Mouse (Mus musculus): ENCODE measurements around the gene Nfib. TPM values are rescaled to one million over a fixed set of nuclear protein-coding genes. Genes with fewer than 3 reads are reported as not detected.

Gene Nfib
- polyA plus RNA-seq, 1 experiment from 2014 or later = 149 TPM

DNA sequence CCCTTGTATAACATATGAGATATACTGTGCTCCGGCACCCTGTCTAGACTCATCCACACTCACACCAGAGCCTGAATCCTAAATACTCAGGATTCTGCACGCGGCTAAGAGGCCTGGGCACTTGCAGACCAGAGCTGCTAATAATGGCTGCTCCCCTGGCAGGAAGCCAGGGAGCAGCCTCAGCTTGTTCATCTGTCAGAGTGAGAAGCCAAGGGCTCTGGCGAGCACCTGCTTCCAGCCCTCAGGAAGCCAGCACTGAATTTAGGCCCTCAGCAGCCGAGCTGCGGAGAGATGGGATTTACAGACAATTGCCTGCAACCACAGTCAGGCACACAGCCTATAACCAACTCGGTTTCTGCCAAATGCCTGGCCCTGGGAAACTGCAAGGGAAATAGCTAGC, 15.3 kb downstream of the Nfib start:
- no peaks in the 10 kb centered on the region for H3K9me3 ChIP-seq (ENCODE audit: low read depth, low read length)
- ATAC-seq (ENCODE audit: insufficient read depth) = peak; percentile 57; the same call in 1 of the 2 replicates
- H3K27ac ChIP-seq (ENCODE audit: low read depth) = no peak overlapping the region
- no peaks in the 10 kb centered on the region for H3K36me3 ChIP-seq (ENCODE audit: insufficient read depth)
- no peaks in the 10 kb centered on the region for H3K4me1 ChIP-seq (ENCODE audit: insufficient read depth)
- H3K27me3 ChIP-seq (ENCODE audit: insufficient read depth, low read length) = no peaks in the 10 kb centered on the region
- H3K9ac ChIP-seq = no peak overlapping the region
- peak; percentile 81 for DNase-seq
- no peak overlapping the region for H3K4me2 ChIP-seq
- H3K4me3 ChIP-seq (ENCODE audit: low read depth, low read length) = no peak overlapping the region
- no peak for TF ChIP-seq CTCF (IDR thresholded peaks at IDR 0.05; ENCODE audit: low read depth)
- 28% methylated on average over 7 of the region's 7 CpGs for WGBS

DNA sequence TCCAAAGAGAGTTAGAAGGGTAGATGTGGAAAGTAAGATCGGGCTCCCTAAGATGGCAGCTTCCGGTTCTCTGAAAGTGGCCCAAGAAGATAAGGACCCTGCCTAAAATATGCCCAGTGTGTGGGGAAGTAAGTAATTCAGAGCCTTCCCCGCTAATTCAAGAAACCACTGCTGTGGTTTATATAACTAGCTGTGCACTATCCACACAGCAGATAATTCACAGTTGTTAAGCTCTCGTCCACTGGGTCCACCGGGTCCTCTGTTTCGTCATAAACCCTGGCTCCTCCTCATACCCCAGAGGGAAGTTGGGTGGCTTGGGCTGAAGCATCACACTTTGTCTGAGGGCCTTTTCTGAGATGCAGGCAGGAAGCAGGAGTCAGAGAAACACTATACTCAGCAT, 19.5 kb downstream of the Nfib start:
- Histone ChIP-seq H3K4me1 (ENCODE audit: insufficient read depth) (no peaks in the 10 kb centered on the region), H3K4me3 (ENCODE audit: low read depth, low read length) (no peak overlapping the region), H3K36me3 (ENCODE audit: insufficient read depth) (no peaks in the 10 kb centered on the region), H3K27ac (ENCODE audit: low read depth) (no peak overlapping the region), H3K27me3 (ENCODE audit: insufficient read depth, low read length) (no peaks in the 10 kb centered on the region), H3K9me3 (ENCODE audit: low read depth, low read length) (no peaks in the 10 kb centered on the region), H3K9ac (no peak overlapping the region), H3K4me2 (no peak overlapping the region)
- ATAC-seq (ENCODE audit: insufficient read depth) = no peak
- DNase-seq = no peak
- TF ChIP-seq CTCF (IDR thresholded peaks at IDR 0.05; ENCODE audit: low read depth) = no peak
- 82% methylated on average over 6 of the region's 6 CpGs for WGBS

DNA sequence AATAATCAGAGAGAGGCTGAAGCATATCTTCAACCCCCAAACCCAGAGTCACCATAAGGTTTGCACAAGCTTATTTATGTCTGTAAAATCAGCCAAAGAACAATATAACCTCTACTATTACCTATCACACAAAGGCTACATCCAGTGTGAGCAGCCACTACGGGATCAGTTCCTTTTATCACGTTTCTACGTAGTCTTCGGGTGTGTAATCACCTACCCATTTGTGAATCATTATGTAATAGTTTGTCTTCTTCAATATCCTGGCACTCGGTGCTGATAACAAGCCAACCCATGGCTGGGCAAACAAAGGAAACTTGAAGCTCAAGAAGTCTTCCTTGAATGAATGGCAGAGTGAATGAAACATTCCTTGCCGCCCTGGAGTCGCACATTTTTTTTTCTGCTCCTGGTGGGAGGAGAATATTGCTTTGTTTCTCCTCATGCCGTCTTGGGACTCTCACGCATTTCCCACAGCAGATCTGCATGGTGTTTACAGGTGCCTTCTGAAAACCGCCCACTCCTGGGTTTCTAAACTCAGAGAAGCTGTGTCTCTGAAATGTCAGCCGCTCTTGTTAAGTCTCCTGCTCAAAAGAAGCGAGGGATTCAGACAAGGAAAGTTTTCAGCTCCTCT, 21.3 kb downstream of the Nfib start:
- ATAC-seq (ENCODE audit: insufficient read depth) = peak; percentile 17; the same call in 1 of the 2 replicates

DNA sequence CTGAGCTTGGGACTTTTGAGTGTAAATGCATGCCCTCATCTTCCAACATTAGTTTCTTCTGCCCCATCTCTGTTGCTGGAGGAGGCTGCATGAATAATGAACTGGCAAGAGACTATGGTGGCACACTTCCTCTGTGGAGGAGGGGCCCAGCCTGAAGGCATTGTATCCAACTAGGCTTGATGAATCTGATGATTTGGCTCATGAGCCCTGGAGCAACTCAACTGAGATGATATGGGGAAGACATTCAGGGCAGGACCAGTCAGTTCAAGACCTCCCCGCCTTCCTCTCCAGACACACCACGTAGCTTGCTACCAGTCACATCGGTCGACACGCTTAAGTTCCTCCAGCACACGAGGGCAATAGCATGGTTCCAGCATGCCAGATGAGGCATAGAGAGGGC, 22.0 kb downstream of the Nfib start:
- Histone ChIP-seq H3K27ac (ENCODE audit: low read depth) (no peak overlapping the region), H3K27me3 (ENCODE audit: insufficient read depth, low read length) (no peaks in the 10 kb centered on the region), H3K9me3 (ENCODE audit: low read depth, low read length) (no peaks in the 10 kb centered on the region), H3K36me3 (ENCODE audit: insufficient read depth) (no peaks in the 10 kb centered on the region), H3K9ac (no peak overlapping the region), H3K4me2 (no peak overlapping the region), H3K4me3 (ENCODE audit: low read depth, low read length) (no peak overlapping the region), H3K4me1 (ENCODE audit: insufficient read depth) (no peaks in the 10 kb centered on the region)
- no peak for TF ChIP-seq CTCF (IDR thresholded peaks at IDR 0.05; ENCODE audit: low read depth)
- ATAC-seq (ENCODE audit: insufficient read depth) = no peak
- 87% methylated on average over 6 of the region's 6 CpGs for WGBS
- no peak for DNase-seq

More for the DNA sequence above, 21.3 kb downstream of the Nfib start:
- peak overlapping the region; percentile 67; the same call in 1 of the 2 replicates for H3K27ac ChIP-seq (ENCODE audit: low read depth)
- no peak overlapping the region for H3K4me3 ChIP-seq (ENCODE audit: low read depth, low read length)
- no peaks in the 10 kb centered on the region for H3K36me3 ChIP-seq (ENCODE audit: insufficient read depth)
- 0 out of 2 replicates have a peak overlapping the region, but pooled peaks have one; percentile 7 for H3K4me2 ChIP-seq
- 47% methylated on average over 12 of the region's 12 CpGs for WGBS
- H3K4me1 ChIP-seq (ENCODE audit: insufficient read depth) = no peaks in the 10 kb centered on the region
- no peak overlapping the region for H3K9ac ChIP-seq
- H3K27me3 ChIP-seq (ENCODE audit: insufficient read depth, low read length) = no peaks in the 10 kb centered on the region
- TF ChIP-seq CTCF (IDR thresholded peaks at IDR 0.05; ENCODE audit: low read depth) = no peak
- no peaks in the 10 kb centered on the region for H3K9me3 ChIP-seq (ENCODE audit: low read depth, low read length)
- peak; percentile 54 for DNase-seq

DNA sequence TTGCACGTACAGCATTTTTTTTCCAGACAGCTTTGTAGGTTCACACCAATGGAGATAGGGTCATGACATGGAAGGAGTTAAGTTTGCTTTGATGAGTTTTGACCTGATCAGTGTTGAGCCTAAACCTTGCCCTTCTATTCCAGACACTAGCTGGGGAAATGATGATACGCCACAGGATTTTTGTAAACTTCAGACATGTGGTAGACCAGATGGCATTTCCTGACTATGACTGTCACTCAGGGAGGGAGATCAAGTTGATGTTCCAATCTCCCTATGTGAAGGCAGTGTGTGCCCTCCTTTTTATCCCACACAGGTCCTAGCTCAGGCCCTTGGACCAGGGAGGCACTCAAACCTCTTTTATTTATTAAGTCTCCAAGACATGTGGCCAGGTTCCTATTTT, 29.4 kb downstream of the Nfib start:
- Histone ChIP-seq H3K9me3 (ENCODE audit: low read depth, low read length) (no peaks in the 10 kb centered on the region), H3K36me3 (ENCODE audit: insufficient read depth) (no peaks in the 10 kb centered on the region), H3K27me3 (ENCODE audit: insufficient read depth, low read length) (no peaks in the 10 kb centered on the region), H3K4me2 (no peak overlapping the region), H3K27ac (ENCODE audit: low read depth) (no peak overlapping the region), H3K4me1 (ENCODE audit: insufficient read depth) (no peaks in the 10 kb centered on the region), H3K4me3 (ENCODE audit: low read depth, low read length) (no peak overlapping the region), H3K9ac (no peak overlapping the region)
- no peak for DNase-seq
- no peak for ATAC-seq (ENCODE audit: insufficient read depth)
- TF ChIP-seq CTCF (IDR thresholded peaks at IDR 0.05; ENCODE audit: low read depth) = no peak
- WGBS = 81% methylated on average over 2 of the region's 2 CpGs

DNA sequence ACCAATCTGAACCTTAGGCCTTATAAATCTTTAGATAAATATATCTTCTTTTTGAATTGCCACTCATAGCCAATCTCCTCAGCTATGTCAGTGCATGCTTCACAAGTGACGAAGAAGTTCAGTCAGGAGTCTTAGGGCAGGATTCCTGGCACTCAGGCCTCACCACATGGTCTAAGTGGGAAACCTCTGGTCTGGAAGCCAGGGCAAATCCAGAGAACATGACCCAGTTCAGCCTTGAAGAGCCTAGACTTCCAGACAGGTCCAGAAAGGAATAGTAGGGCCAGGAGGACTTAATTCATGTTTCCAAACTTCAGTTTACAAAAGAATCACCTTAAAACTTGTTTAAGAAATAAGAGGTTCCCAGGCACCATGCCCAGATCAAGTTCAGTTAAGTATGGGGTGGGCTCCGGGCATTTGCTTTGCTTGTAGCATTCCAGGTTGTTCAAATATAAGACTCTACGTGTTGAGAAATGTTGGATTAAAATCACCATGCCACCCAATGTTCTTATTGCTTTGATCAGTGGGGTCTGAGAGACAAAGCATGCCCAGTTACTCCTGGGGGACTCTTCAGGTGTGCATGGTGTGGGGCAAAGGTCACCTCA, 38.2 kb downstream of the Nfib start:
- Histone ChIP-seq H3K9ac (no peak overlapping the region), H3K27me3 (ENCODE audit: insufficient read depth, low read length) (no peaks in the 10 kb centered on the region), H3K36me3 (ENCODE audit: insufficient read depth) (no peaks in the 10 kb centered on the region), H3K4me3 (ENCODE audit: low read depth, low read length) (no peak overlapping the region), H3K27ac (ENCODE audit: low read depth) (no peak overlapping the region), H3K4me2 (no peak overlapping the region), H3K4me1 (ENCODE audit: insufficient read depth) (no peaks in the 10 kb centered on the region), H3K9me3 (ENCODE audit: low read depth, low read length) (no peaks in the 10 kb centered on the region)
- TF ChIP-seq CTCF (IDR thresholded peaks at IDR 0.05; ENCODE audit: low read depth) = no peak
- ATAC-seq (ENCODE audit: insufficient read depth) = 0 out of 2 replicates have a peak, but pooled peaks have one; percentile 17
- DNase-seq = peak; percentile 40
- 66% methylated on average over 3 of the region's 3 CpGs for WGBS

DNA sequence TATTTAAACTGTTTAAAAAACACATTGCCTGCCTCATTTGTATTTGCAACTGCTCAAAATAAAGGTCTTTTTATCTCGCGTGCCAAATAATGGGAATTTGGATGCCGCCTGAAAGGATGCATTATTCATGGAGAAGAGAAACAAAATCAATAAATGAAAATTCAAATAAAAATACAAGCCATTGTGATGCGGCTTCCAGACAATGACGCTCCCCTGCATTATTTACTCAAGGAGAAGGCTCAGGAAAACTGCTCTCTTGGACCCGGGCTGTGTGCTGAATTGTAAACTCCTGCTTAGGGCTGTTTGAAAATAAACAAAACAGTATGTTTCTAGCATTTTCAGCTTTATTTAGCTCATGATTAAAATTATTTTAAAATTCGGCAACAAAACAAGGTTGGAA, 41.1 kb downstream of the Nfib start:
- no peaks in the 10 kb centered on the region for H3K9me3 ChIP-seq (ENCODE audit: low read depth, low read length)
- no peaks in the 10 kb centered on the region for H3K4me1 ChIP-seq (ENCODE audit: insufficient read depth)
- H3K4me3 ChIP-seq (ENCODE audit: low read depth, low read length) = no peak overlapping the region
- no peak for DNase-seq
- no peaks in the 10 kb centered on the region for H3K27me3 ChIP-seq (ENCODE audit: insufficient read depth, low read length)
- H3K4me2 ChIP-seq = no peak overlapping the region
- no peak overlapping the region for H3K9ac ChIP-seq
- no peaks in the 10 kb centered on the region for H3K36me3 ChIP-seq (ENCODE audit: insufficient read depth)
- no peak for TF ChIP-seq CTCF (IDR thresholded peaks at IDR 0.05; ENCODE audit: low read depth)
- ATAC-seq (ENCODE audit: insufficient read depth) = no peak
- no peak overlapping the region for H3K27ac ChIP-seq (ENCODE audit: low read depth)
- WGBS = 76% methylated on average over 7 of the region's 7 CpGs
